Mouse (Mus musculus) 416B (cell line): ENCODE results near the gene Auts2.

Experiments
- DNase-seq: peaks from one replicate; pipeline ENCODE4 v3.0.0; 2011; ENCODE audit warnings: low read depth

Gene Auts2

DNA sequence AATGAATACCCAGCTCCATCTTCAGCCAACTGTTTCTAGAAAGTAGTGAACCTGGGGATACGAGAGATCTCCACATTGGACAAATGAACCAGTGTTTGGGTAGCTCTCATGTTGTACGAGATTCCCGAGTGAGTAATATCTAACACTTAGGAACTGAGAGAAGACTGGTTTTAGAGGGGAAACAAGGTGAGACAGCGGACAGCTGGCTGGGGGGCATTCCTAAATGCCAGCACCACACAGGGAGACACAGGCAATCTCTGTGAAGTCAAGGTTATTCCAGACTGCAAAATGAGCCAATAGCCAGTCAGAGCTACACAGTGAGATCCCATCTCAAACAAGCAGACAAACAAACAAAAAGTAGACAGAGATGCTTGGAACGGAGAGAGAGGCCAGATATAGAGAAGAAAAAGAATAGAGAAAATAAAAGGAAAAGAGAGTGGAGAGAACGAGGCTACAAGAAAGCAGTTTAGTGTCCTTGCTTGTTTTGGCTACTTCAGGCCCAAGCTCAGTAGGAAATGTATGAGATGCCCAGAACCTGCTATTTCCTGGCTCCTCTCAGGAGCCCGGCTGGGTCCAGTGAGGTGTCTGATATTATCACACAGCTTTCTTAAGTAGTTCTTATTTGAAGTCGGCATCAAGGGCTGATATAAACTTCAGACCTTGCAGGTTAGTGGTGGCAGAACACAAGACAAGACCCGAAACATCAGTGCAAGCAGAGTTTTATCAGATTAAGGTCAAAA, 224.9 kb downstream of the Auts2 start:
- DNase-seq: no peak

DNA sequence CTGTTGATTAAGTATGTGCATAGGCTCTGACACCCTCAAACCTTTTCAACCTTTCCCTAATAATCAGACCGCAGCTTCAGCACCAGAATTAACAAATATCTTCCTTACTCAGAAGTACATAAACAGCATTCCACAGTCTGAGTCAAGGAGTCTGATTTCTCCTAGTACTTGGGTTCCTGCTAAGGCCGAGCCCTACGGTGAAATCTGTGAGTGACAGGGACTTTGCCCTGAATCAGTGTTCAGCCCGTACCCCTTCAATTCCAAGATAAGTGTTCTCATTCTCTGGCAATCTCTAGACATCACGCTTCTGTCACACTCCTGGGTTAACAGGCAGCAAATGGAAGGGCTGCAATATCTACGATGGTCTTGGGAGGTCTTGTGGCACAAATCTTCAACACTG, 226.2 kb downstream of the Auts2 start:
- no peak for DNase-seq

DNA sequence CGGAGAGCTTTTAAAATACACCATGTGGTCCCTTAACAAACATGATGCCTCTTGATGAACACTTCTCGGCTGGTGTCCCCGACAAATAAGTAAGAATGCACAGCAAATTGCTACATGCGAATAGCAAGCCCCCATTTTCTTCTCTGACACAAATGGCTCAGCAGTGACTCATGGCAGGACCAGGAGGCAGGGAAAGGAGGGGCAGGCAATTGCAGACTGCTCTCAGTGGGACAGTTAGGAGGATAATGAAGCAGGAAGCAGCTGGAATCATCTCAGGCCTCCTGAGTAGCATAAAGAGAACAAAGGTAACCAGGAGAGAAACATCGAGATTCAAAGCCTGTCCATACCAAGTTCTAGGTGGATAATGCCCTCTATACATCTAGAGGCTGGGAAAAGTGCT, 228.8 kb downstream of the Auts2 start:
- no peak for DNase-seq

DNA sequence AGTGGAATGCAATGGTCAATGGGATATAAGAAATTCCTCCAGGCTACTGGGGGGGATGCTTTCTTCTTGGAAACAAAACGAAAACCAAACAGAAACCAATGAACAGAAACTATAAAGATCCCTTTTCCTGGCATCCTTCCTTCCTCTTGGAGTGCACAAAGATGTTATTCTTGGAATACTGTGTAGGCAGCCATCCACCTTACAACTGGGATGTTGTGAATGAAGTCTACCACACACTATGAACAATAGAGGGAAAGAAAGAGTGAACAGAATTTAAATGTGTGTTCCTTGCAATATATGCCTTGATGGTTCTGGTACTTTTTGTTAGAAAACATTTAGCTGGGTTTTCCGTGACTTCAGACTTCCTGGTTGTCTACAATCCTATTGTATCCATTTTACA, 236.1 kb downstream of the Auts2 start:
- DNase-seq: no peak

DNA sequence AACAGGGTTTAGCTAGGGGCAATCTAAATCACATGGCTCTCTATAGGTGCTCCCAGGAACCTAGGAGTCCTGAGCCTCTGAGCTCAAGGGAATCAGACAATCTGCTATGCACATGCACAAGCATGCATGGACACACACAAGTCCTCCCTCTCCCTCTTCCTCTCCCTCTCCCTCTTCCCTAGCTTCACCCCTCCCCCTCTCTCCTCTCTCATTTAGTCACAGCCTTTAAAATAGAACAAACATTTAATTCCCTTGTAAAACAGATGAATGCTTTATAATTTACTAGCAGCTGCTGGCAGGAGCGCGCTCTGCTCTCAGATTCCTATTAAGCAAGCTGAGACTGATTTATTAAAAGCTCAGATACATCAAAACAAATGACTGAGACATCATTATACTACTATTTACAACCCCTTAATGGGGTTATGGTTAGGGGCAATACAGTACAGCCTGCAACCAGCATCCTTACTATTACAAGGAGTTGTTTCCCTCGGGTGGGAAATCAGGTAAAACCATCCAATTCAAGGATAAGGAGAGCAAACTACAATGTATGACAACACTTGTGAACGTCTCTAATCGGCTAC, 237.7 kb downstream of the Auts2 start:
- no peak for DNase-seq

DNA sequence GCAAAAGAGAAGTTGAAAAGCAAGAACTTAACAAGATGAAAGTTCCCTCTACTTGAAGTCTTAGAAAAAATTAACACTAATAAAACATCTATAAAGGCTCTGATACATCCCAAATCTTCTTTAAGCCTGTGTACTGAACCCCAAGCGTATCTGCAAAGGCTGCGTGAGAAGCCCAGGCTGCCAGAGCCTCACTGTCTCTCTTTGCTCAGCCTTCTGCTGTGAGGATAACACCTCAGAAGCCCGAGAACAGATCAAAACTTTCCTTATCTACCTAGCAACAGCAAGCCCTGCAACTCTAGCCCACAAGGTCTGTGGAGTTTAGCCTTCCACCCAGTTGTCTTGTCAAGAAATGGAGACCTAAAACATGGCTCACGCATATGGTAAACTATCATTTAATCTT, 240.4 kb downstream of the Auts2 start:
- no peak for DNase-seq

DNA sequence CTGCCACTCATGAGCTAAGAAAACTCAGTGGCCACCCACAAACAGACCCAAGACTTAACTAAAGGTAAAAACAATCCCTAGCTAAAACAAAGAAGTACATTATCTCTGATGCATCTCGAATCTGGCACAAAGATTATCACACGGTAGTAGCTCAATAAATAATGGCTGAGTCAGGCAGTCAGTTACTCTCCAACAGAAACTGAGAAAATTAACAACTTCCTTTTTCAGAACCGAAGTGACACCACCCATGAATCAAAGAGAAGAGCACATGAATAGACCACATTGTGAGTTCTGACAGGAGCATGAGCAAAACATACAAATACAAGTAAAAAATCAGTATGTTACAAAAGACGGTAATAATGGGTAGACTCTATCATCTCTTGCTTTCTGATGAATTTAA, 242.3 kb downstream of the Auts2 start:
- no peak for DNase-seq

DNA sequence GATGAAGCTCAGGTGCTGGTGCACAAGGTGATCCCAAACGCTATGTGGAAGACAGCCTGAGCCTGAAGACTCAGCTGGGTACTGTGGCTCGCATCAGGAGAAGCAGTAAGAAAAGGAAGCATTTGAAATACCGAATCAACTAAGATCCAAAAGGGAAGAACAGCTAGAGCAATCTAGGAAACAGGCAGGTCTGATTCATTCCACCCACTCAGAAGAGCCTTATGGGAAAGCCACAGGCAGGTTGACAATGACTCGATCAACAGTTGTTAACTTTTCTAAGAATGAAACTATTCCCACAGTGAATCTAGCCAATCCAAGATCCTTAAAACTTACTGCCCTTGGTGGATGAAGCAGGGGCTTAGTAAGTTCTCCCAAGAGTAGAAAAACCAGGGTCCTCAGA, 243.4 kb downstream of the Auts2 start:
- DNase-seq: no peak

DNA sequence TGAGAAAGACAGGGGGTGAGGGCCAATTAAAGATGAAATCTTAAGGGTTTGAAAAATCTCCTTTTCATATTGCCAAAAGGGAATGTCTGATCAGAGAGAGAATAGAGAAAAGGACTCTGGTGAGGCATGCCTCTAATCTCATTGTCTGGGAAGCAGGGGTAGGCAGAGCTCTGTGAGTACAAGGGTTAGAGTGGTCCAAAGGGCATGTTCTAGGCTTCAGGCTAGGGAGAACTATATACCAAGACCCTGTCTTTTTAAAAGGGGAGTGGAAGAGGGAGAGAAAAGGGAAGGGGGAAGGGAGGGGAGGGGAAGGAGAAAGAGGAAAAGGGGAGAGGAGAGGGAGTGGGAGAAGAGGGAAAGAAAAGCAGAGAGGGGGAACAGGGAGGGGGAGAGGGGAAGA, 244.1 kb downstream of the Auts2 start:
- DNase-seq: no peak

DNA sequence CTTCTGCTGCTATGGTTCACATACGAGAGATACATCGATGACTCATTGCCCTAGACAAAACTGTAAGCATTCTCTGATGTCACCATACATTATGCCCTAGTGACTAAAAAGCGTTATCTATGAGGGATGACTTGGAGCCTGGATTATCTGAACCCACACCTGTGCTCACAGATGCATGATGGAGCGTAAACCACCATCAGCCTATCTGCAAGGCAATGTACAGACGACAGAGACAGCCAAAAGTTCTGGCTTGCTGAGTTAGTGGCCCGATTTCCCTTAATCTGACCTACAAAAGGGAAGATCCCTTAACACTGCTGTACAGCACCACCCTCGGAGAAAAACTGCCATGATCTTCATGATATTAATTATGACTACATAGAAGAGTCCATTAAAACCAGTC, 245.8 kb downstream of the Auts2 start:
- no peak for DNase-seq

DNA sequence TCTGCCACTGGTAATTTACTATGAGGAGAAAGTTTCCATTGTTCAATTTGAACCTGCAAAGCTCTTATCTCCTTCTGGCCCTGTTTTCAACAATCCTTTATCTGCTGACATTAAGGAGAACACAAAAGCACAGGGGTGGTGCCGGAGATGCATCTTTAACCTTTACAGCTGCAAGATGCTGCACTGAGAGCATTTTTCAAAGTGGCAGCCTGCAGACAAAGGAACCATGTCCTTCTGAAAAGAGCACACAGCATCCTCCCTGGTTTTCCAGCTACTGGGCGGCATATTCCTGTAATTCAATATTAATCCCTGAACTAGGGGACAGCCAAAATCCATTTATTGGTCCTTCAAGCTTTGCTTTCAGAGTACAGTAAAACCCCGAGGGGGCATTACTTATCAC, 248.7 kb downstream of the Auts2 start:
- no peak for DNase-seq

DNA sequence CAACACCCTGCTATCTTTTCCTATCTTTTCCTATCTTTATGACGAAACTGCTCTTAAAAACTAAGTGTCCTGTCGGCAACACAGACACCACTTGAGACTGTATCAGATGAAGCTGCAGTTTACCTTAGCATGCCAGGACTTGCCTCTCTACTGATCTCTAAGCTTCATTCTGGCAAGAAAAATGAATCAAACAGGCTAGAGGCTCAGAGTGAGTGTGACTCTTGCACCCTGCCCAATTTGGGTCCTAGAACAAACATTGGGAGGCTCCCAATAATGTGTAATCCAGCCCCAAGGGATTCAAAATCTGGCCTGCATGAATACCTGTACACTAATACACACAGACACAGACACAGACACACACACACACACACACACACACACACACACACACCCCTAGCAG, 250.2 kb downstream of the Auts2 start:
- no peak for DNase-seq

DNA sequence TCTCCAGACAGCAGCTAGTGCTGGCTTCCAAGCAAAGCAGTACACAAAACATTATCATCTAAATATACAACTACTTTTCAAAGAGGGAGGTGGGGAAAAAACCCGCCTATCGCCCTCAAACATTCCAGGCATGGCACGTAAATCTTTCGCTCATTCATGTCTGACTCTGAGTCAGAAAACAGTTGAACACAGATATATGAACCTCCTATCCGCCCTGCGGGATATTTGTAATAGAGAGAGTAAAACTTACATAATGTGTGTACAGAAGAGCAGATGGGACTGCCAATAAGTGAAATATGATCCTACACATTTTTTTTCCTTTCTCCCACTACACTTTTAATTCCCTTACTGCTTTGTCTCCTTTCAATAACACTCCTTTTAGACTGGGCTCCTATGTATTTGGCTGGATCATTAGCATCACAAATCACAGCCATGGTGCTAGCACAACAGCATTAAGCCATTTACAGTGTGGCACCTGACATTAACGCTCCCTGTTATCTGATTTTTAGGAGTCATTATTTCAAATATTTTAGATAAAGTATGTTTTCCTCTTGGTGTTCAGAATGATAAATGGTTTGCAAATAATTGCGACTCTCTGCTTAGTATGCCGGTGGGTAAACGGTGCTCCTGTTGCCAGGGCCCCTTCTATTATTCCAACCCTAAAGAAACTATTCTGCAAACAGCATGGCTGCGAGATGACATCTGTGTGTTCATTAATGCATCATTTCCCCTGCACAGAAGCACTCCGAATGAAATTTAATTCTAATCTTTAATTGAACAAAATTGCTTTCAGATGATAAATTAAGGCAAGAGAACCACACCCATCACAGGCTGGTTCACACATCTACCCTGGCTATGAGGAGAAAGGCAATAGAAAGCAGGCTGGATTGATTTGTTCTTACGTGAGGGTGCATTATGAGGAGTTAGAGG, 252.3 kb downstream of the Auts2 start:
- no peak for DNase-seq

DNA sequence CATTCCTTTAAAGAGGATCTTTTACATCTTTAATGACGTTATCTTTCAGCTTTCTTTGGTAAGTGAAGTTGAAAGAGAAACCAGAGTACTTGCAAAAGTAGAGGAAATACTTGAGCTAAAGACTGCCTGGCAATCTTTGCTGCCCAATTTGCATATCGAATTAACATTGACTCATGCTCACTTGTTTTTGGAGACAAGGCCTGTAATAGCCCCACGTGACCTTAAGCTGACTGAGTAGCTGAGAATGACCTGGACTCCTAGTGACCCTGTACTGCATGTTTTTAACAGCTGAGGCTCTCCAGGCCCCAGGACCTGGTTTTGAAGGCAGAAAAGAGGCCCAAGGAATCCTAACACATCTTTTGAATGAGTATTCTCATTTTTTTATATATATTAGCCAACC, 259.4 kb downstream of the Auts2 start:
- no peak for DNase-seq

DNA sequence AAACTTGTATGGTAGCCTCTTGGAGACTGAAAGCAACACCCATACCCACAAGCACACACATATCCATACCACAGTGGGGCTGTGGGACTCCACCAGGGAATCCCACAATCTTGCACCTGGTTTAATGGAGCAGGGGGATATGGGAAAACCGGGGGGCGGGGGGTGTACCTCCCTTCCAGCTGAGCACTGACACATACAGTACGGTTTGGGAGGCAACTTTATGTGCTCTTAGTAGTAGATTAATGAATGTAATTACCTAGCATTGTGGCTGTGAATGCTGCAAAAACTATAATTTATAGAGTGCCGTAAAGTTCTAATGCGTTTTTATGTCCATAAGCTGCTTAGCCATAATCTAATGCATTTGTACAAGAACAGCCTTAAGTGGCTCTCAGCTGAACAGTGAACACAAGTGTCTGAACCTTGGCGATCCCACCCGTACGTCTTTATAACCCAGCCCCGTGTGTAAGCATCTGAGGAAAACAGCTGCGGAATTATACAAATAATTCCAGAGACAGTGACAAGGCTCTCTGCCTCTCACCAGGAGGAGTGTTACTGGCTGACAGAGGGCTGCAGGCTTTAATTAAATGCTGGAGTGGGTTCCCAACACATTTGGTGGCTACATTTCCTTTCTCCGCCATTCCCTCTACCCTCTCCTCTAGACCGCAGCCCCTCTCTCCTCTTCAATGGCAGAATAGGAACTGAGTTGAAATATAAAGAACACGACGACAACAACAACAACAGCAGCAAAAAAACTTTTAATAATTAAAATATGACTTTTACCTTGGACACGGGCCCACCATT, 268.8 kb downstream of the Auts2 start:
- no peak for DNase-seq

DNA sequence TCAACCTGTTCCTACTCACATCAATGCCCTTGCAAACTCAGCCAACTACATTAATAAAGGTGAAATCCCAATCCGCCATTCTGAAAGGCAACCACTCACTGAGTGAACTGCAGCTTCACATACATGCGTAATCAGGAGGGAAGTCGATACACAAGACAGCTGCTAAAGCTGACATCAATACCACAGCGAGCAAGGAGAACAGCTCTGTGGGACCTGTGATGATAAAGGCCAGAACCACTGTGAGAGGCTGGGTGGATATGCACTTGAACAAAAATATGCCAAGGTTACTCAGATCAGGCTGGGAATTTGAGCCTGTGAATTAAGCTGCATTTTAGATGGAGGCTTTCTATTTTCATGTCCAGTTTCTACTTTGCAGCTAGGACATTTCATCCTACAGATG, 271.0 kb downstream of the Auts2 start:
- no peak for DNase-seq

DNA sequence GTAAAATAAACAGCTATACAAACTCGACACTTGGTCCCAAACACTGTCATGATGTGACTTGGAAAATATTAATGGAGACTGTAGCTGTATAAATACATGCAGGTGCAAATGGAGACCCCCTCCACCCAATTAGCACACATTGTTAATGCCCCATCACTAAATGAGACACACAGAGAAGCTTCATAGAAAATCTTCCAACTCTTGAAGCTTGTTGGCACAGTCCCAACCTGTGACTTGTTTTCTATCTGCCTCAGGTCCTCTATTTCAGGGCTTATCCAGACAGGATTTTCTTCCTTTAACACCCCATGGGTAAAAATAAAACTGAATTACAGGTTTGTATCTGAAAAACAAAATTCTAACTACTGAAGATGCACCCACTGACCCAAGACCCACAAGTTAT, 272.2 kb downstream of the Auts2 start:
- DNase-seq: no peak

DNA sequence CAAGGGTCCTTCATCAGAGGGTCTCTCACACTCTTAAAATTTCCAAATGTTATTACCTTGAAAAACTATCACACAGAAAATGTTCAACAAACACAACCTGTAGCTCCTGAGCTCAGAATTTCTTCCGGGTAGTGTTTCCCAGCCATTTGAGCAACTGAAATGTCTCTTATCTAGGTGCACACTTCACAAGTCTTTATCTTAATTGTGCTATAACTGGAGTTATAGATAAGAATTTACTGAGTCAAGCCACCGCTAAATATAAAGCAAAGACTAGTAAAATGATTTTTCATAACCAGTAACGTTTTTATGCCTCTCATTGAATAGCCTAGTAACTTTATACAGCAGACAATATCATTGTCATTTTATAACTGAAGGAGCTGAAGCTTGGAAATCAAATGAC, 273.1 kb downstream of the Auts2 start:
- no peak for DNase-seq

DNA sequence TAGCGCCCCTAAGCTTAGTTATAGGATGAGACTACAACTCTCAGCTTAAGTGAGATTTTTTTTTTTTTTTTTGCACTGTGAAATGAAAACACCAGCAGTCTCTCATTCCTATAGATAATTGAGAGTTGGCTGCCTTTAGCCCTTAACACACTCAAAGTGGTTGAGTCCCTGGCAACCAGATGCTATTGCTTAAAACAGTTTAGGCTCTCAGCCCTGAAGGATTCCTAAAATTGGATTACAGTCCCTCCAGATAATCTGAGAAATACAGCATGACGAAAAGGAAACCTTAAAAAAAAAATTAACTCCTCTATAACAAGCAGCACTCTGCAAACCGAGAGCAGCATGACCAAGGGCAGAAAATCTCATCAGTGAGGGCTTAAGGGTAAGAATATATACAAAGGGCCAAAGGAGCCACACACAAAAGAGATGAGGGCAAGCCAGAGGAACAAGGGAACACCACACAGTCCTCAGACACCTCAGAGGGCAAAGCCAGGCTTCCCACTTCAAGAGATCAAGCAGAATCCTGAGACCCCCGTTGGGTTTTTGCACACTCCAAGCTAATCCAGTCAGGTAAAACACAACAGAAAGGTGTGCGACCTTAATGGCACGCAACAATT, 274.7 kb downstream of the Auts2 start:
- DNase-seq: no peak

DNA sequence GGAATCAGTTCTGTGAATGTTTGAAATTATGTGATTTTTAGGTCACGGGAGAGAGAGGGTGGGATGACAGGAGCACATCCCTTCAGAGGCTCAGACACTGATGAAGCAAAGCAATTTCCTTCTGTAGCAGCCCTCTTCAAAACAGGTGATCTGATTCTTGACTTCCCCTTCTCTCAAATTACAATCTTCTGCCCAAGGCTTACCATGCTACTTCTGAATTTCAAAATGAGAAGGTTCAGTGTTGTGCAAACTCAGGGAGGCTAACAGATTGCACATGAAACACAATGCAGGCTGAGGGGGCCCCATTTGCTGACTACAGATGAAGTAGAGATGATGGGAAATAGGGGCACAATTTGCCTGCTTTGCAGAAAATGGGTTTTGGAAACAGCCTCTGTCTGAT, 278.1 kb downstream of the Auts2 start:
- DNase-seq: no peak

DNA sequence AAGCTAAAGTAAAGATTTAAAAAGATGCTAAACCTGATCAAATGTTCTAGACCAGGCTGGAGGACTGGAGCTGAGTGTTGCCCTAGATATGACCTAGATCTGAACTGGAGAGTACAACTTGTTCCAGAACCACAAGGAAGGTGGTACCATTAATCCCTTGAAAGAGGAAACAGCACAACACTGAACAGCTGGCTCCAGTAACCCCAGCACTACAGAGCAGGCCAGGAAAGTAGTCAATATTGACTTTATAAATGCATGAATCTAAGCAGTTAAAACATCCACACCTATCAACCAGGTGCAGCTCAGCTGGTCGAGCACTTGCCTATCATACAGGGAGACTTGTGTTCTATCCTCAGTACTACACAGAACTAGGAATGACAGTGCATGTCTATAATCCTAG, 281.4 kb downstream of the Auts2 start:
- DNase-seq: no peak

DNA sequence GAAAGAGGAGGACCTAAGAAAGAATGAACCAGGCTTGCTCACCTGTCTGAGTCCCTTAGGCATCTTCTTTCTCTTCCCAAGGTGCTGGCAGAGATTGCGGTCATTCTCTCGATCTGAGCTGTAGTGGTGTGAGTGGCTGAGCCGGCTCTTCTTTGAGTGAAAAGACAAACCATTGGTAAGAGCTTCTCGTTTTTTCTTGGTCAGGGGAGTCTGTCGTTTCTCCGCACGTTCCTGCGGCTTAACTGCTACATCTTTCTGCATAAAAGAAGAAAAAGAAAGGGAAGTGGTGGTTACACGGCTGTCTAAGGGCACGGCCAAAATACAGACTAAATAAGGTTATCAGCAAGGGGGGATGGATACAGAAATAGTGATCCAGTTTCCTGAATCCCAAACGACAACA, 284.3 kb downstream of the Auts2 start:
- DNase-seq: no peak
